Mouse (Mus musculus) CH12.LX (cell line): ENCODE data around the gene Ccl17.

Source experiments
- CHD2 ChIP-seq: IDR thresholded peaks from 2 replicates; pipeline ENCODE4 v1.6.1; 2011; ENCODE audit warnings: low read length, improper control_type of control experiment
- MAFK ChIP-seq: IDR thresholded peaks from 2 replicates; pipeline ENCODE4 v1.6.1; 2011; ENCODE audit warnings: low read length, improper control_type of control experiment; ENCODE audit not compliant: insufficient replicate concordance
- MYC ChIP-seq: IDR thresholded peaks from 2 replicates; pipeline ENCODE4 v1.6.1; 2011; ENCODE audit warnings: low read depth, mild to moderate bottlenecking, improper control_type of control experiment, low read length
- RCOR1 ChIP-seq: conservative IDR thresholded peaks from 2 replicates; pipeline ENCODE4 v1.6.1; 2012; ENCODE audit warnings: low read depth, mild to moderate bottlenecking, inconsistent platforms, low read length, improper control_type of control experiment
- USF2 ChIP-seq: conservative IDR thresholded peaks from 2 replicates; pipeline ENCODE4 v1.6.1; 2011; ENCODE audit warnings: low read depth, low read length, improper control_type of control experiment
- ZMIZ1 ChIP-seq: IDR thresholded peaks from 2 replicates; pipeline ENCODE4 v1.6.1; 2012; ENCODE audit warnings: low read depth, mild to moderate bottlenecking, inconsistent platforms, low read length, improper control_type of control experiment

GRCm38 (mm10) chr8:94802375-94802774, 7.9 kb upstream of the Ccl17 start:
- peak; percentile 64 for TF ChIP-seq MYC
- TF ChIP-seq RCOR1 = no peak
- TF ChIP-seq USF2 = no peak
- TF ChIP-seq MAFK = no peak
- no peak for TF ChIP-seq ZMIZ1
- peak; percentile 73 for TF ChIP-seq CHD2
